Mouse (Mus musculus): ENCODE measurements at regions not wholly inside any gene's neighbourhood (a gene's known extent, or its start where the extent isn't known, plus 50 kb on each side); places are given as distances from the start of the nearest gene placed in this dataset.

- H3K27me3 ChIP-seq (ENCODE audit: control insufficient read depth, insufficient read depth, low read length) = no peaks in the 10 kb centered on the region
- no peak overlapping the region for H3K4me3 ChIP-seq (replicated peaks; ENCODE audit: insufficient read depth, low read depth, low read length)
- 95% methylated on average over 5 of the region's 5 CpGs for WGBS
- no peak for DNase-seq
- no peaks in the 10 kb centered on the region for H3K4me1 ChIP-seq (ENCODE audit: control insufficient read depth, insufficient read depth, low read length)
- TF ChIP-seq POLR2A (IDR thresholded peaks at IDR 0.05; ENCODE audit: borderline replicate concordance, insufficient read depth, low read length) = no peak
- TF ChIP-seq CTCF (IDR thresholded peaks at IDR 0.05; ENCODE audit: borderline replicate concordance, insufficient read depth, low read depth, low read length) = no peak
- H3K27ac ChIP-seq (ENCODE audit: insufficient read depth, low read length) = no peak overlapping the region
Observed at GRCm38 (mm10) chr1:36015210-36015609, 53.0 kb upstream of the Hs6st1 start.

DNA sequence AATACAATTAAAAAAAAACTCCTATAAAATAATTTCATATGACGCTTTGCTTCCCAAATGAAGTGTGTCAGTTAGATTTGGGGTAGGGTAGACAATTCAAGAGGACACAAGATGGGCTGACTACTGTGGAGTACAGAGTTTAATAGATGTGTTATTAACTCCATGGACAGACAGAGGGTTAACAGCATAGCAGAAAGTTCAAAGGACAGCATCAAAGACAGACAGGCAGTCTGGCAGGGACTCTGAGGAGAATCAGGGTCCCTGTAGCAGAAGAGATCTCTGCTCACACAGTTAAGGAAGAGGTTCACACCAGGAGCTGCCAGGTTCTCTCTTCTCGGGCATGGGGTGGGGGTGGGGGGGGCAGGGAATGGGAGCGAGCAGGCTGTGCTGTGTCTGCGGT lies 51.6 kb upstream of the Hs6st1 start:
- Histone ChIP-seq H3K27me3 (ENCODE audit: control insufficient read depth, insufficient read depth, low read length) (no peaks in the 10 kb centered on the region), H3K4me1 (ENCODE audit: control insufficient read depth, insufficient read depth, low read length) (no peaks in the 10 kb centered on the region), H3K27ac (ENCODE audit: insufficient read depth, low read length) (no peak overlapping the region), H3K4me3 (replicated peaks; ENCODE audit: insufficient read depth, low read depth, low read length) (no peak overlapping the region)
- WGBS = 41% methylated on average over 4 of the region's 4 CpGs
- no peak for TF ChIP-seq POLR2A (IDR thresholded peaks at IDR 0.05; ENCODE audit: borderline replicate concordance, insufficient read depth, low read length)
- no peak for TF ChIP-seq CTCF (IDR thresholded peaks at IDR 0.05; ENCODE audit: borderline replicate concordance, insufficient read depth, low read depth, low read length)
- no peak for DNase-seq

GRCm38 (mm10) chr1:36017061-36017461 lies 51.1 kb upstream of the Hs6st1 start:
- Histone ChIP-seq H3K4me1 (ENCODE audit: control insufficient read depth, insufficient read depth, low read length) (no peaks in the 10 kb centered on the region), H3K27me3 (ENCODE audit: control insufficient read depth, insufficient read depth, low read length) (no peaks in the 10 kb centered on the region), H3K27ac (ENCODE audit: insufficient read depth, low read length) (no peak overlapping the region), H3K4me3 (replicated peaks; ENCODE audit: insufficient read depth, low read depth, low read length) (no peak overlapping the region)
- TF ChIP-seq CTCF (IDR thresholded peaks at IDR 0.05; ENCODE audit: borderline replicate concordance, insufficient read depth, low read depth, low read length) (no peak), POLR2A (IDR thresholded peaks at IDR 0.05; ENCODE audit: borderline replicate concordance, insufficient read depth, low read length) (no peak)
- no peak for DNase-seq
- 41% methylated on average over 7 of the region's 7 CpGs for WGBS

DNA sequence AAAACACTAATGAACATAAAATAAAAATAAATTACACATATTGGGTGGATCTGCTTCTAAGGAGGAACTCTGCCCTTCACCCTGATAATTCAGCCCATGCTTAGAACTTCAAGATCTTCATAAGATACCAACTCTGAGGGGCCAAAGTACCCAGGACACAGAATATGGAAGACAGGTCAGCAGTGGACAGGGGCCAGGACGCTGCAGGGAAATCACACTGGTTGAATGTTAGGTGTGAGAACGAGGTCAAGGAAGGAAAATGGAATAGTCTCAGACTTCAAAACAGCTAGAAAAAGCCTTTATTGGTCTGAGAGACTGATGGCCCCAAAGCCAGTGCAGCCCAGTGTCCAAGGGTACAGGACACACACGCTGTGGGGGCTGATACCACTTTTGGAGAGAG lies 50.5 kb upstream of the Hs6st1 start:
- no peak for DNase-seq
- TF ChIP-seq POLR2A (IDR thresholded peaks at IDR 0.05; ENCODE audit: borderline replicate concordance, insufficient read depth, low read length) = no peak
- no peak for TF ChIP-seq CTCF (IDR thresholded peaks at IDR 0.05; ENCODE audit: borderline replicate concordance, insufficient read depth, low read depth, low read length)
- WGBS = 58% methylated on average over 3 of the region's 3 CpGs

More for the DNA sequence above, 50.5 kb upstream of the Hs6st1 start:
- no peak overlapping the region for H3K4me3 ChIP-seq (replicated peaks; ENCODE audit: insufficient read depth, low read depth, low read length)
- no peaks in the 10 kb centered on the region for H3K4me1 ChIP-seq (ENCODE audit: control insufficient read depth, insufficient read depth, low read length)
- H3K27ac ChIP-seq (ENCODE audit: insufficient read depth, low read length) = no peak overlapping the region
- H3K27me3 ChIP-seq (ENCODE audit: control insufficient read depth, insufficient read depth, low read length) = no peaks in the 10 kb centered on the region
